Mouse (Mus musculus): ENCODE measurements around the gene Ncam1.

- TF ChIP-seq CTCF (IDR thresholded peaks at IDR 0.05; ENCODE audit: low read depth), result no peak
- TF ChIP-seq EP300 (IDR thresholded peaks at IDR 0.05; ENCODE audit: low read depth), result no peak
Measured at GRCm38 (mm10) chr9:49533912-49534491, 264.7 kb downstream of the Ncam1 start.

Measured in liver, postnatal 0 days (tissue).